Mouse (Mus musculus): Measurements from ENCODE around the gene Gucy2g. TPM values are rescaled to one million over a fixed set of nuclear protein-coding genes. Genes with fewer than 3 reads are reported as not detected.

Gene Gucy2g
- polyA plus RNA-seq, 1 experiment from 2014 or later = 0.17 TPM

DNA sequence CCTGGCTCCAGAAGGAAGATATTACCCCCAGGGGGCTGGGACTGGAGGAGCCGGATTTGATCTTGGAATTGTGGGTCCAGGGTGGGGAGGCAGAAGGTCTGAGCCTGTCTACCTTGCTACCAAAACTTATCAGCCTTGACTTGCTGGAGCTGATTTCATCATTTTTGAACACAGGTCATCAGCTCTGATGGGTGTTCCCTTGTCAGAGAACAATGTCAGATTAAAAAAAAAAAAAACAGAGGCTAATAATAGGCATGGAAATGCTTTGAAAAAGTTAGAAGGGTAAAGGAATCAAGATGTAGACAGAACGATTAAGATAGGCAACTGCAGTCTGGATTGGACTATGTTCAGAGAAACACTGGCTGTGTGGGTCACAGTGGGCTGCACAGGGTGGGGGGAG lies 49.4 kb downstream of the Gucy2g start:
- H3K27ac ChIP-seq (ENCODE audit: low read depth, low read length) = no peak overlapping the region
- no peak overlapping the region for H3K9ac ChIP-seq (ENCODE audit: low read depth, low read length)
- no peak for TF ChIP-seq CTCF (IDR thresholded peaks at IDR 0.05; ENCODE audit: low read depth)

DNA sequence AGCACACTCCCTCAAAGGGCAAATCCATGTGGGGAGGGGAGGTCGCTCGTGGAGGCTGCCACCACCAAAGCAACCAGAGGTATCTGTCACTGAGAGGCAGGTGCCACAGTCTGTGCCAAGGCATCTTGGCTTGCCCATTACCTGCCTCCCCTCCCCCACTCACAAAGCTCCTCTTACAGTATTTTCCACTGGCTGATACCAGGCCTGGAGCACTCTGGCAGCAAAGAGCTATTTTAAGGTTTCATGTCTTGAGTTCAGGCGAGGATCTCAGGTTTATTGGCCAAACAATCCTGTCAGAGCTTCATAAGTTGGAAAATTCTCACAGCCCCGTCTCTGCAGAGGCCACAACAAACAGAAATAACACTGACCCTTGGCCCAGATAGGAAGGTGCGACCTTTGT lies 51.0 kb downstream of the Gucy2g start:
- no peak overlapping the region for H3K27ac ChIP-seq (ENCODE audit: low read depth, low read length)
- TF ChIP-seq CTCF (IDR thresholded peaks at IDR 0.05; ENCODE audit: low read depth) = no peak
- ATAC-seq = no peak
- no peaks in the 10 kb centered on the region for H3K36me3 ChIP-seq (ENCODE audit: control insufficient read depth, insufficient read depth)
- WGBS = 56% methylated on average over 5 of the region's 5 CpGs
- no peaks in the 10 kb centered on the region for H3K9me3 ChIP-seq (ENCODE audit: control insufficient read depth)
- 0 out of 2 replicates have a peak, but pooled peaks cover 3% of the 10 kb centered on the region for H3K4me1 ChIP-seq (replicated peaks; ENCODE audit: control insufficient read depth, insufficient read depth, low read length)
- no peak overlapping the region for H3K9ac ChIP-seq (ENCODE audit: low read depth, low read length)
- no peaks in the 10 kb centered on the region for H3K27me3 ChIP-seq (replicated peaks; ENCODE audit: control insufficient read depth, insufficient read depth, low read length)
- H3K4me3 ChIP-seq (ENCODE audit: low read depth, low read length) = no peak overlapping the region
- no peak overlapping the region for H3K4me2 ChIP-seq (replicated peaks; ENCODE audit: low read depth)

More for the DNA sequence above, 49.4 kb downstream of the Gucy2g start:
- WGBS = 61% methylated on average over 2 of the region's 2 CpGs
- no peak overlapping the region for H3K4me2 ChIP-seq (replicated peaks; ENCODE audit: low read depth)
- 0 out of 2 replicates have a peak, but pooled peaks cover 3% of the 10 kb centered on the region for H3K4me1 ChIP-seq (replicated peaks; ENCODE audit: control insufficient read depth, insufficient read depth, low read length)
- no peaks in the 10 kb centered on the region for H3K27me3 ChIP-seq (replicated peaks; ENCODE audit: control insufficient read depth, insufficient read depth, low read length)
- no peak for ATAC-seq
- H3K4me3 ChIP-seq (ENCODE audit: low read depth, low read length) = no peak overlapping the region
- H3K9me3 ChIP-seq (ENCODE audit: control insufficient read depth) = no peaks in the 10 kb centered on the region
- no peaks in the 10 kb centered on the region for H3K36me3 ChIP-seq (ENCODE audit: control insufficient read depth, insufficient read depth)

DNA sequence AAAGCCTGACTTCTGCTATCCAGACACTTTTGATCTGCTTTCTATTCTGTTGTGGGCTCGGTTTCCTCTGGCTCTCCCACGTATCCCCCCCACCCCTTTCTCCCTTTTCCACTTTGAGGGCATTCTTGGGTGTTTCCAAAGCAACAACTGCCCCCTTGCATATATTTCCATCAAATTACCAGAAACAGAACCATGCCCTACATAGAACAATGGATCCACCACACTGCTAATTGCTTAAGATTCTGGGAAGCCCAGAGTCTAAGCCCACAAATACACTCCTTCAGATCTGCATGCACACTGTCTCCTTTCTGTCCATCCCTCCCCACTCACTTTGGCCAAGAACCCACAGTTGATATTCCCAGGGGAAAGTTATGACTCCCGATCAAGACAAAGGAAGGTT lies 55.4 kb downstream of the Gucy2g start:
- TF ChIP-seq CTCF (IDR thresholded peaks at IDR 0.05; ENCODE audit: low read depth) = no peak
- Histone ChIP-seq H3K27ac (ENCODE audit: low read depth, low read length) (no peak overlapping the region), H3K4me1 (replicated peaks; ENCODE audit: control insufficient read depth, insufficient read depth, low read length) (0 out of 2 replicates have a peak, but pooled peaks cover 3% of the 10 kb centered on the region), H3K4me2 (replicated peaks; ENCODE audit: low read depth) (no peak overlapping the region), H3K4me3 (ENCODE audit: low read depth, low read length) (no peak overlapping the region), H3K9ac (ENCODE audit: low read depth, low read length) (no peak overlapping the region), H3K27me3 (replicated peaks; ENCODE audit: control insufficient read depth, insufficient read depth, low read length) (no peaks in the 10 kb centered on the region), H3K9me3 (ENCODE audit: control insufficient read depth) (no peaks in the 10 kb centered on the region), H3K36me3 (ENCODE audit: control insufficient read depth, insufficient read depth) (no peaks in the 10 kb centered on the region)
- no peak for ATAC-seq
- WGBS = 61% methylated on average over 3 of the region's 3 CpGs

DNA sequence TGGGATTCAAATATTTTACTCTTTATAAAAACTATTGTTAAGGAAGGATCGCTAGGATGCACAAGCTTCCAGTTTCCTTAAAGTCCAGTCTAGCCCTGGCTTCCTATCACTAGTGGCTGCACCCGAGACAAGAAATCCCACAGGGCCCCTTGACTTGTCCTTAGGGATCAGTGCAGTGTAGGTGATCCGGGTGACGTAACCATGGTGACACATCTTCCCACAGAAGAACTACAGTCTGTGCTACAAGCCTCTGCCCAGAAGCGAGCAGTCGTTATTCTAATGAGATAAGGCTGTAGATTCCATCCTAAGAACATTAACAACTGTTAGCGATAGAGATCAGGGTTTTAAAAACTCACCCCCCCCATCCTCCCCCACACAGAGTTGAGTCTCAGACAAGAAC lies 56.0 kb downstream of the Gucy2g start:
- Histone ChIP-seq H3K27ac (ENCODE audit: low read depth, low read length) (no peak overlapping the region), H3K9ac (ENCODE audit: low read depth, low read length) (no peak overlapping the region), H3K4me2 (replicated peaks; ENCODE audit: low read depth) (no peak overlapping the region), H3K4me1 (replicated peaks; ENCODE audit: control insufficient read depth, insufficient read depth, low read length) (0 out of 2 replicates have a peak, but pooled peaks cover 3% of the 10 kb centered on the region), H3K36me3 (ENCODE audit: control insufficient read depth, insufficient read depth) (no peaks in the 10 kb centered on the region), H3K4me3 (ENCODE audit: low read depth, low read length) (no peak overlapping the region), H3K9me3 (ENCODE audit: control insufficient read depth) (no peaks in the 10 kb centered on the region), H3K27me3 (replicated peaks; ENCODE audit: control insufficient read depth, insufficient read depth, low read length) (no peaks in the 10 kb centered on the region)
- ATAC-seq = no peak
- WGBS = 70% methylated on average over 7 of the region's 7 CpGs
- TF ChIP-seq CTCF (IDR thresholded peaks at IDR 0.05; ENCODE audit: low read depth) = no peak

DNA sequence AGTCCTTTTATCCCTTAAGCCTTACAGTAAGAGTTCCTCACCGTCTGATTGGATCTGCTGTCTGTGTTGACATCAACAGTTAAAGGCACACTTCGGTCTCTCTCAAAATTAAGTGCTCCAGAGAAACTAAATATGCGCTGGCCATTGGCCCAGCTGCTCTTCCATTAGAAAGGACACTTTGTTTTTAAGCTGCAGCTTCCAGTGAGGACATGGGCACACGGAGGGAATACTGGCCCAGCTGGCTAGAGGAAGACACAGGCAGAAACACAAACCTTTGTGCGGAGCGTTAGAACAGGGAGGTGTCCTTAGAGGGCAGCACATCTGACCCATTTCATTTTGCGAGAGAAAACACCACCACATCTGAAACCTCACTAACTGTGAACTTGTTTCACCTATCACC lies 56.6 kb downstream of the Gucy2g start:
- Histone ChIP-seq H3K4me3 (ENCODE audit: low read depth, low read length) (no peak overlapping the region), H3K36me3 (ENCODE audit: control insufficient read depth, insufficient read depth) (no peaks in the 10 kb centered on the region), H3K9me3 (ENCODE audit: control insufficient read depth) (no peaks in the 10 kb centered on the region), H3K27me3 (replicated peaks; ENCODE audit: control insufficient read depth, insufficient read depth, low read length) (no peaks in the 10 kb centered on the region), H3K9ac (ENCODE audit: low read depth, low read length) (no peak overlapping the region), H3K4me2 (replicated peaks; ENCODE audit: low read depth) (no peak overlapping the region), H3K27ac (ENCODE audit: low read depth, low read length) (no peak overlapping the region), H3K4me1 (replicated peaks; ENCODE audit: control insufficient read depth, insufficient read depth, low read length) (no peaks in the 10 kb centered on the region)
- no peak for ATAC-seq
- TF ChIP-seq CTCF (IDR thresholded peaks at IDR 0.05; ENCODE audit: low read depth) = no peak
- 66% methylated on average over 7 of the region's 7 CpGs for WGBS

DNA sequence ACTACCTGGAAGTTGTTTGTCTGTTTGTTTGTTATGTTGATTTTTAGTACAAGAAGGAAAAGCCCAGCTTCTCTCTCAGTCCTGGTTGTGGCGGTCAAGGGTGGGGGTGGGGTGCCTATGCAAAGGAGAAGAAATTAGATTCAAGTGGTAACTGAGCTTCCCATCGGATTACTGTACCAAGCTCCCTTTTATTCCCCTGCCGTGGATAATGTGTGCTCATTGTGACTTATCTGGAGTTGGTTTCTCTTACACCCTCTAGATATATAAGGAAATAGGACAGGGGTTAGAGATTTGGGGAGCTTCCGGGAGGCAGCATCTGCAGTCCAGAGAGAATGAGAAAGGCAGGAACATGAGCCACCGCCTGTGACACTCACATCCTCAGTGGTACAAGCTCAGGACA lies 60.6 kb downstream of the Gucy2g start, which contains the start of gene Tectb:
Gene Tectb (plus strand): TSS at position 301 of the 400 bp plus-strand sequence.
- Histone ChIP-seq H3K9ac (ENCODE audit: low read depth, low read length) (no peak within 1 kb of the TSS), H3K27me3 (replicated peaks; ENCODE audit: control insufficient read depth, insufficient read depth, low read length) (no peaks in the 10 kb centered on the region), H3K4me2 (replicated peaks; ENCODE audit: low read depth) (no peak within 1 kb of the TSS), H3K36me3 (ENCODE audit: control insufficient read depth, insufficient read depth) (no peaks in the 10 kb centered on the region), H3K27ac (ENCODE audit: low read depth, low read length) (no peak within 1 kb of the TSS), H3K9me3 (ENCODE audit: control insufficient read depth) (no peaks in the 10 kb centered on the region), H3K4me3 (ENCODE audit: low read depth, low read length) (no peak within 1 kb of the TSS), H3K4me1 (replicated peaks; ENCODE audit: control insufficient read depth, insufficient read depth, low read length) (no peaks in the 10 kb centered on the region)
- 86% methylated on average over 5 of the region's 5 CpGs for WGBS
- ATAC-seq = no peak
- no peak for TF ChIP-seq CTCF (IDR thresholded peaks at IDR 0.05; ENCODE audit: low read depth)

DNA sequence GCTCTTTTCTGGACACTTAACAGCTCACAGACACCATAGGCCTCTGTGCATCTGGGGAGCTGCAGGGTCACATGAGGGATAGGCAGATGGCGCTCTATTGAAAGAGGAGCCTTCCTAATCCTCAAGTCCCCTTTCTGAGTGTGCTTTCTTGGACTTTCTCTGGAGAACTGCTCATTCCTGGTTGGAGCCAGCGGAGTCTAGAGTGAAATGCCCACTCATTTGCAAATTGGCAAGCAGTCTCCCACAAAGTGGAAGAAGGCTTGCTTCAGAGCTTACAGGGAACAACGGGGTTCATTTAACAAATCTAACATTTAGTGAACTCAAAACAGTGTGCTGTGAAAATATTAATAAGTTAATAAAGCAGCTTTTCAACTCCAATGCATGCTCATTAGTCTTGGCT lies 63.9 kb downstream of the Gucy2g start:
- Histone ChIP-seq H3K9me3 (ENCODE audit: control insufficient read depth) (no peaks in the 10 kb centered on the region), H3K4me1 (replicated peaks; ENCODE audit: control insufficient read depth, insufficient read depth, low read length) (no peaks in the 10 kb centered on the region), H3K4me3 (ENCODE audit: low read depth, low read length) (no peak overlapping the region), H3K27me3 (replicated peaks; ENCODE audit: control insufficient read depth, insufficient read depth, low read length) (no peaks in the 10 kb centered on the region), H3K36me3 (ENCODE audit: control insufficient read depth, insufficient read depth) (no peaks in the 10 kb centered on the region), H3K9ac (ENCODE audit: low read depth, low read length) (no peak overlapping the region), H3K4me2 (replicated peaks; ENCODE audit: low read depth) (no peak overlapping the region), H3K27ac (ENCODE audit: low read depth, low read length) (no peak overlapping the region)
- no peak for TF ChIP-seq CTCF (IDR thresholded peaks at IDR 0.05; ENCODE audit: low read depth)
- WGBS = 92% methylated on average over 3 of the region's 3 CpGs
- ATAC-seq = no peak
